Mouse (Mus musculus) right cerebral cortex, adult 18-20 months (tissue): Measurements from ENCODE around the gene Dennd1b.

Source experiments
- DNase-seq: peaks from one replicate; pipeline ENCODE4 v3.0.0; 2022; ENCODE audit warnings: mixed read lengths

Dennd1b gene

DNA sequence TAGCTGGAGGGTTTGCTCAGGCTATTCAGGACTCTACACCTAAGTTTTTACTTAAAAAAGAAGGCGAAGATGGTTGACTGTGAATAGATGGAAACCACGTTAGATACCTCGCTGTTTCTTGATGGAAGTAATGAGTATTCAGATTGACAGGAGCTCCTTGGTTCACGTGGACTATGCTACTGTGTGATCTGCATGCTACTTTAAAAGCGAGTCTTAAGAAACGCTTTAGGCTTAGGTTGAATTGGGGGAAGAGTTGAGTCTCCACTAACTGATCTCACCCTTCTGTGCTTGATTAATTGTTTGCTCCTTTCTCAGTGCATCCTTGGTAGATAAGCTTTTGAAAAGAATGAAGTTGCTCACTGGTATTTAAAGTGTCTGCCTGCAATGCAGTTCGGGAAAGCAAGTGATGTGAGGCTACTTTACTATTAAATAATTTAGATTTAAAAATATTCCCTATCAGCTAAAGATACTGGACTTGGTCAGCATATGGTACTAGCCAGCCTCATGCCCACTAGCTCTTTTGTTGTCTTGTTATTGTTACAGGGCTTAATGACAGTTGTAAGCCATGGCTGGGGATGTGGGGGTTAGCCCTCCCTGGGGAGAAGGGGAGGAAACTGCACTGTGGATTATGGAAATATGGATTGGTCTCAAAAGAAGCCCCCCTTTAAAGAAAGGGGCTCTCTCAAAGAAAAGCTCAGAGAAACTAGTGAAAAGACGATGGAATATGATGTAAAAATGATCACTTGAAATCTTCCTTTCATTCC, 62.8 kb downstream of the Dennd1b start:
- no peak for DNase-seq

GRCm38 (mm10) chr1:139029521-139029920, 66.3 kb downstream of the Dennd1b start:
- DNase-seq: no peak

GRCm38 (mm10) chr1:139032411-139032810, 69.2 kb downstream of the Dennd1b start:
- DNase-seq: no peak

- DNase-seq: no peak
Observed at GRCm38 (mm10) chr1:139035141-139035540, 71.9 kb downstream of the Dennd1b start.

DNA sequence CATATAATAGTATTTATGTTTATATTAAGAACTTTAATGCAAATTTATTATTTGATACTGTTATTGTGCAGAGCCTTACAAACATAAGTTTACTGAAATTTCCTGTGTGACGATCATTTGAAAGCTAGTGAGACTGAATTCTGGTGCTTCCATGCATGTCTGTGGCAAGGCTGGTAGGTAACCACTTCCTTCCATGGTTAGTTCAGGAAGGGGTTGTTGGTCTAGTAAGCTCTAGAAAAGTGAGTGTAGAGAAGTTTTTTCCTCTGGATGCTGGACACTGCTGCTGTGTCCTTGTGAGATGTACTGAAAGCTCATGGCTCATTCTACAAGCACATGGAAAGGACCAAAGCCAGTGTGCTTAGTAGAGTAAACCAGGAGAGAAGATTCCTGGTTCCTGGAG, 73.1 kb downstream of the Dennd1b start:
- DNase-seq: no peak

DNA sequence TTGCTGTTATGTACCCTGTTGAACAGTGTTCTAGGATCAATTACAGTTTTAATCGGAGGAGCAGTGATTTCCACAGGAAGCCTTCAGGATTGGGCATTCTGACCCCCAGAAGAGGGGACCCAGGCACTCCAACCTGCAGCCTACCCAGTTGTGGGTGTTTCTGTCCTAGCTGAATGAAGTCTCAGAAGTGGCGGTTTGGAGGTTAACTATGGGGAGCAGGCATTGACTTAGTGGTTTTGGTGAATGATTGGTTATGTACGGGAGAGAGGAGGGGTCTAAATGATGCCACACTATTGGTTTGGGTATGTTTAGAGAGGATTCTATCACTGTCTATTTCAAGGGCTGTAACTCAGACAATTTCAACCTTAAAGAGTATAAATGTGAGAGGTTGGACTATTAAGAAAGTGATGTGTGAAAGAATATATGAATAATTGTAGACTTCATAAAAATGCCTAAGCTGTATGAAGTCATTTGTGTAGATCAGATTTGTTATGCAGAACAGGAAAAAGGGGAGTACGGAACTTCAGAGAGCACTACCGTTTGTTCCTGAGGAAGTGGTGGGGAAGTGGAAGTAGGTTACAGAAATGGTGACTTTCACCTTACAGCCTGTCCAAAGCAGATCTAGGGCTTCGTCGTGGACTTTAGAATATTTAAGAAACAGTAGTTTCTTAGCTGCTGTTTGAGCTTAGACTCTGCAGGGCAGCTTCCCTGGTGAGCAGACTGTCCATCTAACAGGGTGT, 73.7 kb downstream of the Dennd1b start:
- no peak for DNase-seq

DNA sequence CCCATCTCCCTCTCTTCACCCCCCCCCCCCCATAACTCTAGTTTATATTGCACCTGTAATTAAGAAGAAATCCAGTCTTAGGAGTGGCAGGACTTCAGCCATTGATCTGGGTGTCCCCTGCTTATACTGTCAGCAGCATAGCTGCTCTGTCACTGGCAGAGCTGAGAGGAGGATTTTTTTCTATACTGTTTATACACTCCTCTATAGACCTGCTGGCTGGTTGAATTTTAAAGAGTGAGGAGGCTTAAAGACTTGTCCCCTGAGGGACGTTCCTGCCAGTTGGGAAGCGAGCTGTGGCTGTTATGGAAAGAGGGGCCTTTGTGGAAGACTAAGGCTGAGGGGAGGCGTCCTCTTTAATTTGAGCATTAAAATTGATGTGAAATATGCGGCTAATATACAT, 74.8 kb downstream of the Dennd1b start:
- DNase-seq: no peak

DNA sequence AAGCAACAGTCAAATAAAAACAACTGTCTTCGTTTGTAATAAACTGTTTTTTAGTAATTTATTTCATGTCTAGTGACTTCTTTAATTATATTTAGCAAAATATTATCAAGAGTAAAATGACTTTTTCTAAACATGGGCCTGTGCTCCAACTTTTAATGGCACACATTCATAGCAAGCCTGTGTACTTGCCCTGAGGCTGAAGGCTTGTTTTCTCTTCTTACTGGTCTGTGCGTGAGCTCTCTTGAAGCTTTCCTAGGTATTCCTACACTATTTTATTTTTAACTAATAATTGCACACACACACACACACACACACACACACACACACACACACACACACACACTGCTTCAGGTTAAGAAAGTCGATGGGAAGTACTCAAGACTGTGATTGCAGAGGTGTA, 75.4 kb downstream of the Dennd1b start:
- no peak for DNase-seq

- no peak for DNase-seq
Observed at GRCm38 (mm10) chr1:139039529-139040230, 76.4 kb downstream of the Dennd1b start.

DNA sequence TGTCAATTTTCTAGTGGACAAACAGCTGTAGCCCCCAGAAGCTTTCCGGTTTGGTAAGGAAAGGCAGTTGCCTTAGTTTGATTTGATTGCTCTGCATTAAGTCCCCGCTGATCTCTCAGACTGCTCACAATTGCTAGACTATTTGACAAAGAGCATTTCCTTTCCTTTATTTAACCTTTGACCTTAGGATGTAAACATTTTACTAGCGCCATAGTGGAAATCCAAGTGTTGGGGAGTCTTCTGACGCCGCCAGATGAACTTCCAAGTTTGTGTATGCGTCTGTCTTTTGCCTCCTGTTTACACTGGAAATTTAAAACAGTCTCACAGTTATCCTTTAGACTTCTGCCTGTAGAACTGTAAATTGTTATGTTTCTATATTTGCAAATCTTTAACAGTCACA, 85.8 kb downstream of the Dennd1b start:
- DNase-seq: no peak

GRCm38 (mm10) chr1:139049881-139050472, 86.7 kb downstream of the Dennd1b start:
- DNase-seq: peak; percentile 5

DNA sequence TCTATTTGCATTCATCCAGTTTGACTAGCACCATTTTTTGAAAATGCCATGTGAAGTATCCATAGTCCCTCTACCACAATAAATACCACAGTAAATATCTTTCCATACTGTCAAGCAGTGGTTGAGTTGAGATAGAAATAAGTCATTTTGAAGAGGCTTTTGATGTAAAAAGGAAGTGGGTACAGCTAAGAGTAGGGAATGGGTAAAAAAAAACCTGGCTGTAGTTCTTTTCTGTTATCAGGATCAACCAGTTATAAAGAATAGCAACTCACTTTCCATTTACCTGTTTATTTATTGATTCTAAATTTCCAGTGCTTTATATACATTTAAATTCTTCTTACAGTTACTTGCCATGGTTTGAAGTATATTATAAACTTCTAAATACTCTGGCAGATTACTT, 89.8 kb downstream of the Dennd1b start:
- DNase-seq: no peak

- no peak for DNase-seq
Observed at GRCm38 (mm10) chr1:139060301-139060700, 97.1 kb downstream of the Dennd1b start.

DNA sequence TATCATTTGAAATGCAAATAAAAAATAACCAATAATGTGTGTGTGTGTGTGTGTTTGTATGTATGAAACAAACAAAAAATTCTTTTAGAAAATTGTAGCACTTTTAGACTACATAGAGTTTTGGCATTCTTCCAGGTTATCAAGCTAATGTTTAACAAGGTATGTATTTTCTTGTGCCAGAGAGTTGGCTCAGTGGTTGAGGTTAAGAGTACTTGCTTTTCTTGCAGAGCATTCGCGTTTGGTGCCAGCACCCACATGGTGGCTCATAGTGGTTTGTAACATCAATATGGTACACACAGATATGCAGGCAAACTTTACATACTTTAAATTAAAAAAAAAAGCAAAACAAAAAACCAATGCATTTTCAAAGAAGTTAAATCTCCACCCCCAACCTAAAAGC, 101.5 kb downstream of the Dennd1b start:
- no peak for DNase-seq

DNA sequence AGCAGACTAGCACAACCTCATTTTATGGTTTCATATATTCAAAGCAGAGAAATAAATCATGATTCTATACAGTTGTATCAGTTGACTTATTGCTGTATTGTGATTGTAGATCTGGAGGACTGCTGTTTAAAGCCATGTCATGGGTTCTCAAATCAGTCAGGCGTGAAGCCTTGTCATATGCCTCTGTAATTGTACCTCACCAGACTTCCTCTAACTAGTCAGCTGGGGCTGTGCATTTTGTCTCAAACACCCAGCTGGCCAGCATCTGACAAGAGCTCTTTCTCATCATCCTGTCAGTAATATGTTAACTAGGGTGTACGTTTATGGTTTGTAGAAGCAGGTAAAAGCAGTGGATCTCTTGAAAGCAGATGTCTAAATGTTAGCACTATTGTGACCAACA, 104.0 kb downstream of the Dennd1b start:
- DNase-seq: no peak

- no peak for DNase-seq
Observed at GRCm38 (mm10) chr1:139071015-139071414, 107.8 kb downstream of the Dennd1b start.

DNA sequence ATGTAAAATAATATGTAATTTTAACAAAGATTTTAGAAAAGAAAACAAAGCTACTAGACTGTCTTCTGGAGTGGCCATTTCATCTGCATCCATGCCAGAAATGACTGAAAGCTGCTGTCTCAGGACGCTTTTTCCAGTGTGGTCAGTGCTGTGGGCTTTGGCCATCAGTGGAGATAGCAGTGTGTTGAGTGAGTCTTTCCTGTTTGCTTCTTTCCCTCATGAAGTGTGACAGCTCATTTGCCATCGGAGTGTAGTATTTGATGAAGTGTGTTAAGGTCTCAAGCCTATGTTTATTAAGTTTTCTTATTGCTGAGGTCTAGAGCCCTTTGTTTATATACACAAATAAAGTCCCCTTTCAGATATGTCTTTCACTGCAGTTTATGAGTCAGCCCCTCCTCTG, 112.4 kb downstream of the Dennd1b start:
- no peak for DNase-seq

GRCm38 (mm10) chr1:139077989-139078388, 114.8 kb downstream of the Dennd1b start:
- DNase-seq: no peak

GRCm38 (mm10) chr1:139079000-139079399, 115.8 kb downstream of the Dennd1b start:
- no peak for DNase-seq

- peak; percentile 5 for DNase-seq
Observed at GRCm38 (mm10) chr1:139079523-139079922, 116.3 kb downstream of the Dennd1b start.

GRCm38 (mm10) chr1:139080517-139081386, 117.5 kb downstream of the Dennd1b start:
- DNase-seq: no peak

GRCm38 (mm10) chr1:139083382-139083781, 120.1 kb downstream of the Dennd1b start:
- no peak for DNase-seq
